Mouse (Mus musculus) brain, embryonic 14.5 days (tissue): ENCODE measurements around the gene Tbx5.

Experiments used
- CTCF ChIP-seq: fragments of 200-500 bp; IDR thresholded peaks from 2 replicates; pipeline ENCODE4 v1.5.1; 2012; ENCODE audit warnings: inconsistent platforms, mild to moderate bottlenecking, moderate library complexity, borderline replicate concordance; ENCODE audit not compliant: insufficient read depth, insufficient read length; ENCODE audit errors: extremely low read depth
- POLR2A ChIP-seq: fragments of 200-500 bp; IDR thresholded peaks from 2 replicates; pipeline ENCODE4 v1.6.1; 2012; ENCODE audit warnings: mild to moderate bottlenecking, inconsistent platforms, borderline replicate concordance; ENCODE audit not compliant: poor library complexity, insufficient read depth, insufficient read length, severe bottlenecking; ENCODE audit errors: extremely low read depth

- no peak for TF ChIP-seq POLR2A
- TF ChIP-seq CTCF: no peak
These were observed 34.2 kb upstream of the Tbx5 start for GRCm38 (mm10) chr5:119798261-119798660.
